Comparison of ENCODE assay signal across 11 mouse cellular contexts in genomic region chr2:56454611-56455066, GRCm38 (mm10).
DNase-seq lines count a peak whose midpoint lies in the region; ATAC-seq and TF ChIP-seq lines count a peak whose summit lies in the region.
"Had no signal": no experiment of that assay in that cellular context is flagged by ENCODE, and none has a peak within 500 bp of the region (broad histone marks: within the 10 kb centered on the region; RNA-seq: fewer than 3 reads in every experiment).

No protein-coding gene starts in this region.

- no peak overlapping the region for H3K9ac ChIP-seq in kidney, embryonic 14.5 days (ENCODE audit: low read depth, low read length)
- H3K9ac ChIP-seq in forebrain, embryonic 16.5 days (replicated peaks; ENCODE audit: low read depth, low read length) = peak overlapping the region; percentile 46; the same call in 1 of the 2 replicates
- H3K9ac ChIP-seq in midbrain, embryonic 15.5 days = peak overlapping the region; percentile 18

- no peak overlapping the region for H3K4me3 ChIP-seq in kidney, embryonic 14.5 days (ENCODE audit: low read length)
- H3K4me3 ChIP-seq in kidney, adult 2 months (ENCODE audit: insufficient read depth, low read depth, low read length) = no peak overlapping the region
- H3K4me3 ChIP-seq in embryonic facial prominence, embryonic 10.5 days = peak overlapping the region; percentile 46
- H3K4me3 ChIP-seq in forebrain, embryonic 16.5 days (replicated peaks; ENCODE audit: low read length) = peak overlapping the region; percentile 38
- H3K4me3 ChIP-seq in midbrain, embryonic 15.5 days = peak overlapping the region; percentile 32
- H3K4me3 ChIP-seq: erythroblast, embryonic 14.5 days; myocyte had no signal

- peak; percentile 32; the same call in 1 of the 2 replicates for ATAC-seq in kidney, embryonic 14.5 days (ENCODE audit: low FRiP score, low TSS enrichment)
- peak; percentile 47 for ATAC-seq in forebrain, embryonic 16.5 days
- ATAC-seq in midbrain, embryonic 15.5 days (replicated peaks) = peak; percentile 85

- H3K36me3 ChIP-seq in kidney, embryonic 14.5 days (ENCODE audit: control insufficient read depth, insufficient read depth, low read length) = no peaks in the 10 kb centered on the region
- H3K36me3 ChIP-seq in kidney, adult 2 months (ENCODE audit: control insufficient read depth, insufficient read depth, low read length) = no peaks in the 10 kb centered on the region
- H3K36me3 ChIP-seq in embryonic facial prominence, embryonic 10.5 days (replicated peaks) = no peaks in the 10 kb centered on the region
- H3K36me3 ChIP-seq in forebrain, embryonic 16.5 days (ENCODE audit: control insufficient read depth, insufficient read depth) = no peaks in the 10 kb centered on the region
- H3K36me3 ChIP-seq in midbrain, embryonic 15.5 days (replicated peaks) = no peaks in the 10 kb centered on the region

- no peak for TF ChIP-seq CTCF in kidney, adult 2 months (conservative IDR thresholded peaks at IDR 0.05; ENCODE audit: insufficient read depth, insufficient read length, low read depth, low read length)

- TF ChIP-seq POLR2A in kidney, adult 2 months (IDR thresholded peaks at IDR 0.05; ENCODE audit: low read depth, low read length) = no peak

- H3K9me3 ChIP-seq in kidney, embryonic 14.5 days (ENCODE audit: control insufficient read depth, low read length) = no peaks in the 10 kb centered on the region
- H3K9me3 ChIP-seq in embryonic facial prominence, embryonic 10.5 days = no peaks in the 10 kb centered on the region
- no peaks in the 10 kb centered on the region for H3K9me3 ChIP-seq in forebrain, embryonic 16.5 days (ENCODE audit: control insufficient read depth, low read length)
- no peaks in the 10 kb centered on the region for H3K9me3 ChIP-seq in midbrain, embryonic 15.5 days

- H3K27ac ChIP-seq in kidney, embryonic 14.5 days (ENCODE audit: low read depth, low read length) = no peak overlapping the region
- no peak overlapping the region for H3K27ac ChIP-seq in kidney, adult 2 months (ENCODE audit: insufficient read depth, low read depth, low read length)
- H3K27ac ChIP-seq in embryonic facial prominence, embryonic 10.5 days (replicated peaks) = no peak overlapping the region
- no peak overlapping the region for H3K27ac ChIP-seq in forebrain, embryonic 16.5 days (ENCODE audit: low read length)
- peak overlapping the region; percentile 12; the same call in 1 of the 2 replicates for H3K27ac ChIP-seq in midbrain, embryonic 15.5 days

- peak overlapping the region; percentile 31 for H3K4me2 ChIP-seq in kidney, embryonic 14.5 days (replicated peaks; ENCODE audit: low read depth, low read length)
- peak overlapping the region; percentile 47 for H3K4me2 ChIP-seq in forebrain, embryonic 16.5 days (ENCODE audit: low read length)
- H3K4me2 ChIP-seq in midbrain, embryonic 15.5 days = peak overlapping the region; percentile 51

- H3K27me3 ChIP-seq in kidney, embryonic 14.5 days (ENCODE audit: control insufficient read depth, insufficient read depth, low read length) = no peaks in the 10 kb centered on the region
- H3K27me3 ChIP-seq in kidney, adult 2 months (replicated peaks; ENCODE audit: control insufficient read depth, insufficient read depth, low read length) = no peaks in the 10 kb centered on the region
- H3K27me3 ChIP-seq in embryonic facial prominence, embryonic 10.5 days (replicated peaks; ENCODE audit: low read depth, poor library complexity, severe bottlenecking) = no peaks in the 10 kb centered on the region
- no peaks in the 10 kb centered on the region for H3K27me3 ChIP-seq in forebrain, embryonic 16.5 days (replicated peaks; ENCODE audit: control insufficient read depth, insufficient read depth, low read length)
- H3K27me3 ChIP-seq in midbrain, embryonic 15.5 days (replicated peaks) = no peaks in the 10 kb centered on the region

- no peak for DNase-seq in kidney, adult 2 months
- peak; percentile 40 for DNase-seq in embryonic facial prominence, embryonic 10.5 days (ENCODE audit: low spot score)
- DNase-seq in adrenal gland, adult 2 months = no peak
- no peak for DNase-seq in adrenal gland, postnatal 36 days
- DNase-seq in urinary bladder, postnatal 25 days (ENCODE audit: low spot score) = no peak
- DNase-seq: thymus, postnatal 14 days had no signal

- WGBS in kidney, embryonic 14.5 days = 11% methylated on average over 11 of the region's 11 CpGs
- WGBS in kidney, adult 2 months = 13% methylated on average over 11 of the region's 11 CpGs
- WGBS in embryonic facial prominence, embryonic 10.5 days = 7% methylated on average over 11 of the region's 11 CpGs
- WGBS in forebrain, embryonic 16.5 days = 13% methylated on average over 11 of the region's 11 CpGs
- WGBS in midbrain, embryonic 15.5 days = 2% methylated on average over 11 of the region's 11 CpGs

- H3K4me1 ChIP-seq in kidney, embryonic 14.5 days (ENCODE audit: control insufficient read depth, insufficient read depth, low read length) = no peaks in the 10 kb centered on the region
- no peaks in the 10 kb centered on the region for H3K4me1 ChIP-seq in kidney, adult 2 months (ENCODE audit: control insufficient read depth, insufficient read depth, low read length)
- H3K4me1 ChIP-seq in embryonic facial prominence, embryonic 10.5 days = peaks cover 18% of the 10 kb centered on the region
- H3K4me1 ChIP-seq in forebrain, embryonic 16.5 days (replicated peaks; ENCODE audit: control insufficient read depth, insufficient read depth, low read length) = peaks cover 22% of the 10 kb centered on the region
- H3K4me1 ChIP-seq in midbrain, embryonic 15.5 days = peaks cover 22% of the 10 kb centered on the region

Comparison
In these comparisons a context has a peak if more than half of its experiments do, and no peak if none do; other contexts are left out.
1. ATAC-seq: peak in every context shown above with its lines; median percentile 85 in midbrain, embryonic 15.5 days; 47 in forebrain, embryonic 16.5 days; 32 in kidney, embryonic 14.5 days.
2. H3K4me3 ChIP-seq: peak in embryonic facial prominence, embryonic 10.5 days (single experiment), forebrain, embryonic 16.5 days (single experiment) and midbrain, embryonic 15.5 days (single experiment); none in kidney, embryonic 14.5 days (single experiment) and kidney, adult 2 months (single experiment).
3. Peak in every context shown above with its lines, with median percentiles within 50 percentile points of each other: H3K4me2 ChIP-seq.